Mouse (Mus musculus) induced T-regulatory cell, adult 2 months (primary cell): ENCODE data around the gene Usp12.
A peak's percentile ranks its signal among the peaks of the same experiment; 100 is the strongest.

Experiments
- DNase-seq: peaks from one replicate; pipeline ENCODE4 v3.0.0-alpha.2; 2012; ENCODE audit warnings: low read depth

The Usp12 gene

GRCm38 (mm10) chr5:146794853-146795252, at the start of gene Usp12:
Gene Usp12 (minus strand): TSS chr5:146795006.
- DNase-seq = peak; percentile 97

GRCm38 (mm10) chr5:146844301-146844941, 49.6 kb upstream of the Usp12 start:
- DNase-seq = peak; percentile 44

GRCm38 (mm10) chr5:146841996-146842395, 47.2 kb upstream of the Usp12 start:
- no peak for DNase-seq

GRCm38 (mm10) chr5:146841301-146841700, 46.5 kb upstream of the Usp12 start:
- no peak for DNase-seq

- no peak for DNase-seq
Observed at GRCm38 (mm10) chr5:146840422-146840821, 45.6 kb upstream of the Usp12 start.

GRCm38 (mm10) chr5:146839760-146840159, 45.0 kb upstream of the Usp12 start:
- DNase-seq = no peak

GRCm38 (mm10) chr5:146838836-146839648, 44.2 kb upstream of the Usp12 start:
- DNase-seq = no peak

GRCm38 (mm10) chr5:146837967-146838720, 43.3 kb upstream of the Usp12 start:
- no peak for DNase-seq

GRCm38 (mm10) chr5:146834959-146835358, 40.2 kb upstream of the Usp12 start:
- no peak for DNase-seq

GRCm38 (mm10) chr5:146833673-146834201, 38.9 kb upstream of the Usp12 start:
- peak; percentile 34 for DNase-seq

GRCm38 (mm10) chr5:146832769-146833448, 38.1 kb upstream of the Usp12 start, which contains the start of gene Rpl21:
Gene Rpl21 (plus strand): TSS chr5:146832890.
- peak; percentile 98 for DNase-seq

- DNase-seq = no peak
Observed at GRCm38 (mm10) chr5:146832435-146832768, 37.6 kb upstream of the Usp12 start.

GRCm38 (mm10) chr5:146829528-146829927, 34.7 kb upstream of the Usp12 start:
- DNase-seq = peak; percentile 86

- DNase-seq = no peak
Observed at GRCm38 (mm10) chr5:146823005-146823404, 28.2 kb upstream of the Usp12 start.

GRCm38 (mm10) chr5:146818906-146819623, 24.3 kb upstream of the Usp12 start:
- no peak for DNase-seq

GRCm38 (mm10) chr5:146817583-146817982, 22.8 kb upstream of the Usp12 start:
- no peak for DNase-seq

- no peak for DNase-seq
Observed at GRCm38 (mm10) chr5:146815394-146815793, 20.6 kb upstream of the Usp12 start.

GRCm38 (mm10) chr5:146813421-146813820, 18.6 kb upstream of the Usp12 start:
- DNase-seq = peak; percentile 40

GRCm38 (mm10) chr5:146812866-146813265, 18.1 kb upstream of the Usp12 start:
- no peak for DNase-seq

- DNase-seq = no peak
Observed at GRCm38 (mm10) chr5:146809951-146810350, 15.1 kb upstream of the Usp12 start.

GRCm38 (mm10) chr5:146806004-146806430, 11.2 kb upstream of the Usp12 start:
- no peak for DNase-seq
